8 mouse cellular contexts compared by ENCODE assay signal in genomic region chr10:79873715-79874289, GRCm38 (mm10). TPM values are rescaled to one million over a fixed set of nuclear protein-coding genes. Genes with fewer than 3 reads are reported as not detected.
A peak's percentile ranks its signal among the peaks of the same experiment; 100 is the strongest.
DNase-seq lines count a peak whose midpoint lies in the region; ATAC-seq and TF ChIP-seq lines count a peak whose summit lies in the region.

No protein-coding gene starts in this region.

- no peak for DNase-seq in left cerebral cortex, adult 2 months (ENCODE audit: extremely low spot score in 1 of 2, low spot score in 2 of 2)
- no peak for DNase-seq in left cerebral cortex, adult 11 months (ENCODE audit: low spot score)
- peak; percentile 51 for DNase-seq in embryo, embryonic 9.5 days (ENCODE audit: extremely low spot score)
- DNase-seq in hindbrain, embryonic 14.5 days (ENCODE audit: low spot score), result no peak
- no peak for DNase-seq in midbrain, postnatal 0 days (ENCODE audit: low spot score)
- no peak for DNase-seq in thymus, postnatal 14 days
- DNase-seq in cerebellum, adult 11 months, result no peak
- no peak for DNase-seq in ovary, postnatal 14 days (ENCODE audit: low spot score)

- 2% methylated on average over 18 of the region's 26 CpGs for WGBS in hindbrain, embryonic 14.5 days
- under 1% methylated on average over 26 of the region's 26 CpGs for WGBS in midbrain, postnatal 0 days

- no peaks in the 10 kb centered on the region; the same call in 1 of the 2 replicates for H3K27me3 ChIP-seq in hindbrain, embryonic 14.5 days (ENCODE audit: control insufficient read depth, insufficient read depth, low read length)
- no peaks in the 10 kb centered on the region for H3K27me3 ChIP-seq in midbrain, postnatal 0 days (ENCODE audit: insufficient read depth, low read length)

- TF ChIP-seq CTCF in left cerebral cortex, adult 2 months (IDR thresholded peaks at IDR 0.05), result no peak
- no peak for TF ChIP-seq CTCF in midbrain, postnatal 0 days (IDR thresholded peaks at IDR 0.05)

- intact Hi-C loops in left cerebral cortex, adult 2 months (cut with DNase I), result no loop called here

- H3K9me3 ChIP-seq in hindbrain, embryonic 14.5 days (ENCODE audit: control insufficient read depth, low read length), result no peaks in the 10 kb centered on the region
- H3K9me3 ChIP-seq in midbrain, postnatal 0 days (ENCODE audit: low read length), result no peaks in the 10 kb centered on the region

- H3K4me1 ChIP-seq in hindbrain, embryonic 14.5 days (replicated peaks; ENCODE audit: control insufficient read depth, insufficient read depth, low read length), result peaks cover 41% of the 10 kb centered on the region
- H3K4me1 ChIP-seq in midbrain, postnatal 0 days (ENCODE audit: insufficient read depth, low read length), result peaks cover 9% of the 10 kb centered on the region; the same call in 1 of the 2 replicates

- peak overlapping the region; percentile 65 for H3K4me3 ChIP-seq in left cerebral cortex, adult 2 months
- H3K4me3 ChIP-seq in hindbrain, embryonic 14.5 days (replicated peaks; ENCODE audit: low read length), result peak overlapping the region; percentile 67
- peak overlapping the region; percentile 70 for H3K4me3 ChIP-seq in midbrain, postnatal 0 days (ENCODE audit: low read depth, low read length)

- H3K4me2 ChIP-seq in hindbrain, embryonic 14.5 days (replicated peaks), result peak overlapping the region; percentile 87
- peak overlapping the region; percentile 92 for H3K4me2 ChIP-seq in midbrain, postnatal 0 days (ENCODE audit: low read depth, low read length, poor library complexity, severe bottlenecking)

- H3K9ac ChIP-seq in hindbrain, embryonic 14.5 days, result peak overlapping the region; percentile 96
- H3K9ac ChIP-seq in midbrain, postnatal 0 days (replicated peaks; ENCODE audit: low read length, poor library complexity, severe bottlenecking), result peak overlapping the region; percentile 98

- peaks cover 32% of the 10 kb centered on the region for H3K36me3 ChIP-seq in hindbrain, embryonic 14.5 days (replicated peaks; ENCODE audit: control insufficient read depth, insufficient read depth)
- H3K36me3 ChIP-seq in midbrain, postnatal 0 days (ENCODE audit: insufficient read depth, low read length), result no peaks in the 10 kb centered on the region

- no peak for ATAC-seq in hindbrain, embryonic 14.5 days (ENCODE audit: low FRiP score)
- peak; percentile 4 for ATAC-seq in midbrain, postnatal 0 days (ENCODE audit: low FRiP score)

- peak overlapping the region; percentile 82 for H3K27ac ChIP-seq in left cerebral cortex, adult 2 months
- peak overlapping the region; percentile 96 for H3K27ac ChIP-seq in hindbrain, embryonic 14.5 days
- H3K27ac ChIP-seq in midbrain, postnatal 0 days (ENCODE audit: low read depth, low read length), result peak overlapping the region; percentile 99

RNA-seq across cellular contexts. Expression of gene Prtn3, which starts 0.5 kb away (rescaled TPM):
- 1 to 10 TPM; 1.7 to 2.6 TPM for total RNA-seq in left cerebral cortex, adult 2 months (2021)
- 10.1 and 12.8 TPM in 2 replicates for polyA plus RNA-seq in hindbrain, embryonic 14.5 days (2014; fragmentation: Nextera tagmentation; extraction: Ambion mirVana)
- 5.9 and 7.5 TPM in 2 replicates for total RNA-seq in midbrain, postnatal 0 days (2014; rRNA removed)
- polyA plus RNA-seq in midbrain, postnatal 0 days (2015; fragmentation: Nextera tagmentation; extraction: Ambion mirVana), result 11.7 and 14.6 TPM in 2 replicates

RNA-seq across cellular contexts. Expression of gene Plppr3, which starts 0.6 kb away (rescaled TPM):
- total RNA-seq in left cerebral cortex, adult 2 months (2021), result 10 to 100 TPM; 51.8 to 63.0 TPM
- 288 and 294 TPM in 2 replicates for polyA plus RNA-seq in hindbrain, embryonic 14.5 days (2014; fragmentation: Nextera tagmentation; extraction: Ambion mirVana)
- 494 and 539 TPM in 2 replicates for total RNA-seq in midbrain, postnatal 0 days (2014; rRNA removed)
- polyA plus RNA-seq in midbrain, postnatal 0 days (2015; fragmentation: Nextera tagmentation; extraction: Ambion mirVana), result 350 and 358 TPM in 2 replicates

RNA-seq across cellular contexts. Expression of gene Elane, which starts 12.2 kb away (rescaled TPM):
- total RNA-seq in left cerebral cortex, adult 2 months (2021), result not detected
- polyA plus RNA-seq in hindbrain, embryonic 14.5 days (2014; fragmentation: Nextera tagmentation; extraction: Ambion mirVana), result 0.47 TPM in 1 of 2 replicates, not detected in the other
- not detected in 2 replicates for total RNA-seq in midbrain, postnatal 0 days (2014; rRNA removed)
- not detected in 2 replicates for polyA plus RNA-seq in midbrain, postnatal 0 days (2015; fragmentation: Nextera tagmentation; extraction: Ambion mirVana)

RNA-seq across cellular contexts. Expression of gene Cfd, which starts 16.9 kb away (rescaled TPM):
- not detected for total RNA-seq in left cerebral cortex, adult 2 months (2021)
- not detected in 2 replicates for polyA plus RNA-seq in hindbrain, embryonic 14.5 days (2014; fragmentation: Nextera tagmentation; extraction: Ambion mirVana)
- total RNA-seq in midbrain, postnatal 0 days (2014; rRNA removed), result not detected in 2 replicates
- polyA plus RNA-seq in midbrain, postnatal 0 days (2015; fragmentation: Nextera tagmentation; extraction: Ambion mirVana), result not detected in 2 replicates

RNA-seq across cellular contexts. Expression of gene Ptbp1, which starts 19.6 kb away (rescaled TPM):
- total RNA-seq in left cerebral cortex, adult 2 months (2021), result 10 to 100 TPM; 55.5 to 61.7 TPM
- 59.5 and 62.6 TPM in 2 replicates for polyA plus RNA-seq in hindbrain, embryonic 14.5 days (2014; fragmentation: Nextera tagmentation; extraction: Ambion mirVana)
- total RNA-seq in midbrain, postnatal 0 days (2014; rRNA removed), result 114 and 119 TPM in 2 replicates
- 46.2 and 49.7 TPM in 2 replicates for polyA plus RNA-seq in midbrain, postnatal 0 days (2015; fragmentation: Nextera tagmentation; extraction: Ambion mirVana)
